Mouse (Mus musculus): ENCODE results near the gene Foxi2.

GRCm38 (mm10) chr7:135403416-135403815, 6.7 kb upstream of the Foxi2 start:
- TF ChIP-seq GATA1 (IDR thresholded peaks at IDR 0.05; ENCODE audit: borderline replicate concordance, low read length), result no peak
- no peak for TF ChIP-seq FLI1 (IDR thresholded peaks at IDR 0.05; ENCODE audit: low read length)

Data from megakaryocyte, embryonic 14.5 days (primary cell).